Mouse (Mus musculus) limb, embryonic 12.5 days (tissue): ENCODE data around the gene Acbd4. TPM values are rescaled to one million over a fixed set of nuclear protein-coding genes. Genes with fewer than 3 reads are reported as not detected.

Experiments
- ATAC-seq: fragments of 200-750 bp; cut with Nextera tagmentation; 2 replicates; pipeline ENCODE4 v1.8.0; 2017; ENCODE audit warnings: low read depth, moderate TSS enrichment; ENCODE audit not compliant: insufficient number of reproducible peaks, insufficient read depth, low FRiP score, low TSS enrichment
- H3K27ac ChIP-seq: fragments of 300-500 bp; sonication (generic); 2 replicates; pipeline ENCODE4 v1.5.1; 2016; ENCODE audit warnings: mild to moderate bottlenecking, moderate library complexity
- H3K27me3 ChIP-seq: fragments of 300-500 bp; sonication (generic); 2 replicates; pipeline ENCODE4 v1.6.1; 2016; ENCODE audit warnings: mild to moderate bottlenecking, moderate library complexity
- H3K36me3 ChIP-seq: fragments of 300-500 bp; sonication (generic); 2 replicates; pipeline ENCODE4 v1.6.1; 2016; ENCODE audit warnings: mild to moderate bottlenecking, moderate library complexity
- H3K4me1 ChIP-seq: fragments of 300-500 bp; sonication (generic); replicated peaks from 2 replicates; pipeline ENCODE4 v1.6.1; 2016
- H3K4me2 ChIP-seq: fragments of 300-500 bp; sonication (generic); 2 replicates; pipeline ENCODE4 v1.6.1; 2016; ENCODE audit warnings: mild to moderate bottlenecking, moderate library complexity
- H3K4me3 ChIP-seq: fragments of 300-500 bp; sonication (generic); replicated peaks from 2 replicates; pipeline ENCODE4 v1.5.1; 2016; ENCODE audit warnings: mild to moderate bottlenecking
- H3K9ac ChIP-seq: fragments of 300-500 bp; sonication (generic); replicated peaks from 2 replicates; pipeline ENCODE4 v1.6.1; 2016; ENCODE audit warnings: mild to moderate bottlenecking, moderate library complexity
- H3K9me3 ChIP-seq: fragments of 300-500 bp; sonication (generic); 2 replicates; pipeline ENCODE4 v1.6.1; 2016; ENCODE audit warnings: mild to moderate bottlenecking, moderate library complexity
- WGBS: fragments of 180-500 bp; shearing (Covaris S2); methylation state at CpG from one replicate; pipeline ENCODE4 v1.1.7; 2016; 5-methylcytosine and 5-hydroxymethylcytosine counted together
- polyA plus RNA-seq: library from polyadenylated mRNA; unstranded; fragments of >200 nt; fragmentation: Nextera tagmentation; extraction: Ambion mirVana; gene quantifications from 2 replicates; pipeline ENCODE4 v1.2.1, GENCODE M21; 2016

Acbd4 gene
- polyA plus RNA-seq, 1 experiment from 2014 or later, result 8.1 TPM

GRCm38 (mm10) chr11:103069731-103070130, 31.8 kb upstream of the Acbd4 start:
- H3K4me3 ChIP-seq, result no peak overlapping the region
- H3K9me3 ChIP-seq, result no peaks in the 10 kb centered on the region
- no peak overlapping the region for H3K4me2 ChIP-seq
- H3K9ac ChIP-seq, result no peak overlapping the region
- no peaks in the 10 kb centered on the region for H3K27me3 ChIP-seq
- WGBS, result 100% methylated on average over 2 of the region's 2 CpGs
- H3K4me1 ChIP-seq, result peaks cover 7% of the 10 kb centered on the region
- no peak overlapping the region for H3K27ac ChIP-seq
- peaks cover 68% of the 10 kb centered on the region for H3K36me3 ChIP-seq
- no peak for ATAC-seq

- peaks cover 62% of the 10 kb centered on the region for H3K36me3 ChIP-seq
- H3K4me2 ChIP-seq, result no peak overlapping the region
- H3K9me3 ChIP-seq, result no peaks in the 10 kb centered on the region
- no peak overlapping the region for H3K9ac ChIP-seq
- no peak overlapping the region for H3K27ac ChIP-seq
- no peak overlapping the region for H3K4me3 ChIP-seq
- peaks cover 10% of the 10 kb centered on the region for H3K4me1 ChIP-seq
- ATAC-seq, result no peak
- H3K27me3 ChIP-seq, result no peaks in the 10 kb centered on the region
- WGBS, result 95% methylated on average over 10 of the region's 10 CpGs
Measured at GRCm38 (mm10) chr11:103070322-103070880, 31.1 kb upstream of the Acbd4 start.

GRCm38 (mm10) chr11:103073671-103074070, 27.8 kb upstream of the Acbd4 start:
- no peak overlapping the region for H3K9ac ChIP-seq
- H3K9me3 ChIP-seq, result no peaks in the 10 kb centered on the region
- no peak overlapping the region for H3K4me3 ChIP-seq
- H3K4me1 ChIP-seq, result peaks cover 10% of the 10 kb centered on the region
- WGBS, result 92% methylated on average over 7 of the region's 7 CpGs
- H3K4me2 ChIP-seq, result no peak overlapping the region
- H3K27me3 ChIP-seq, result peaks cover 12% of the 10 kb centered on the region; the same call in 1 of the 2 replicates
- peaks cover 30% of the 10 kb centered on the region for H3K36me3 ChIP-seq
- no peak overlapping the region for H3K27ac ChIP-seq
- ATAC-seq, result no peak

- Histone ChIP-seq H3K4me3 (no peak overlapping the region), H3K9ac (0 out of 2 replicates have a peak overlapping the region, but pooled peaks have one; percentile 5), H3K27me3 (peaks cover 17% of the 10 kb centered on the region; the same call in 1 of the 2 replicates), H3K4me1 (peaks cover 10% of the 10 kb centered on the region), H3K4me2 (no peak overlapping the region), H3K36me3 (peaks cover 25% of the 10 kb centered on the region), H3K9me3 (no peaks in the 10 kb centered on the region), H3K27ac (no peak overlapping the region)
- no peak for ATAC-seq
- 56% methylated on average over 10 of the region's 10 CpGs for WGBS
Measured at GRCm38 (mm10) chr11:103074121-103074650, 27.3 kb upstream of the Acbd4 start.

GRCm38 (mm10) chr11:103074796-103075323, 26.6 kb upstream of the Acbd4 start:
- Histone ChIP-seq H3K27me3 (peaks cover 23% of the 10 kb centered on the region), H3K9me3 (no peaks in the 10 kb centered on the region), H3K9ac (0 out of 2 replicates have a peak overlapping the region, but pooled peaks have one; percentile 5), H3K4me1 (peaks cover 10% of the 10 kb centered on the region), H3K36me3 (peaks cover 18% of the 10 kb centered on the region), H3K4me2 (no peak overlapping the region), H3K27ac (no peak overlapping the region), H3K4me3 (no peak overlapping the region)
- 20% methylated on average over 10 of the region's 10 CpGs for WGBS
- no peak for ATAC-seq

GRCm38 (mm10) chr11:103076010-103076409, 25.5 kb upstream of the Acbd4 start:
- no peak overlapping the region for H3K4me3 ChIP-seq
- H3K9me3 ChIP-seq, result no peaks in the 10 kb centered on the region
- no peak overlapping the region for H3K27ac ChIP-seq
- peaks cover 35% of the 10 kb centered on the region for H3K27me3 ChIP-seq
- H3K4me2 ChIP-seq, result no peak overlapping the region
- peaks cover 21% of the 10 kb centered on the region for H3K4me1 ChIP-seq
- H3K36me3 ChIP-seq, result peaks cover 6% of the 10 kb centered on the region
- no peak overlapping the region for H3K9ac ChIP-seq
- WGBS, result 90% methylated on average over 7 of the region's 7 CpGs
- ATAC-seq, result no peak

GRCm38 (mm10) chr11:103076581-103076980, 24.9 kb upstream of the Acbd4 start:
- H3K4me1 ChIP-seq, result peaks cover 21% of the 10 kb centered on the region

GRCm38 (mm10) chr11:103078131-103078530, 23.4 kb upstream of the Acbd4 start:
- peaks cover 55% of the 10 kb centered on the region for H3K27me3 ChIP-seq

More at GRCm38 (mm10) chr11:103076581-103076980, 24.9 kb upstream of the Acbd4 start:
- ATAC-seq, result no peak
- Histone ChIP-seq H3K9ac (no peak overlapping the region), H3K27ac (no peak overlapping the region), H3K4me3 (no peak overlapping the region), H3K9me3 (no peaks in the 10 kb centered on the region), H3K4me2 (no peak overlapping the region), H3K27me3 (peaks cover 41% of the 10 kb centered on the region), H3K36me3 (peaks cover under 1% of the 10 kb centered on the region; the same call in 1 of the 2 replicates)
- 76% methylated on average over 8 of the region's 8 CpGs for WGBS

GRCm38 (mm10) chr11:103080323-103081091, 21.0 kb upstream of the Acbd4 start:
- H3K9ac ChIP-seq, result peak overlapping the region; percentile 18; the same call in 1 of the 2 replicates
- H3K36me3 ChIP-seq, result no peaks in the 10 kb centered on the region
- H3K4me3 ChIP-seq, result peak overlapping the region; percentile 35
- WGBS, result 2% methylated on average over 43 of the region's 43 CpGs
- H3K4me2 ChIP-seq, result peak overlapping the region; percentile 54
- H3K27me3 ChIP-seq, result peaks cover 55% of the 10 kb centered on the region
- H3K27ac ChIP-seq, result no peak overlapping the region
- ATAC-seq, result 0 out of 2 replicates have a peak, but pooled peaks have one; percentile 34
- peaks cover 11% of the 10 kb centered on the region for H3K4me1 ChIP-seq
- no peaks in the 10 kb centered on the region for H3K9me3 ChIP-seq

More at GRCm38 (mm10) chr11:103078131-103078530, 23.4 kb upstream of the Acbd4 start:
- no peak for ATAC-seq
- Histone ChIP-seq H3K4me2 (no peak overlapping the region), H3K27ac (no peak overlapping the region), H3K4me3 (no peak overlapping the region), H3K36me3 (no peaks in the 10 kb centered on the region), H3K4me1 (peaks cover 21% of the 10 kb centered on the region), H3K9me3 (no peaks in the 10 kb centered on the region), H3K9ac (no peak overlapping the region)
- 82% methylated on average over 11 of the region's 11 CpGs for WGBS

GRCm38 (mm10) chr11:103081631-103082030, 19.9 kb upstream of the Acbd4 start:
- H3K9ac ChIP-seq, result no peak overlapping the region
- WGBS, result 52% methylated on average over 6 of the region's 6 CpGs
- no peak overlapping the region for H3K4me2 ChIP-seq
- no peak for ATAC-seq
- H3K9me3 ChIP-seq, result no peaks in the 10 kb centered on the region
- peaks cover 55% of the 10 kb centered on the region for H3K27me3 ChIP-seq
- H3K4me1 ChIP-seq, result peaks cover 11% of the 10 kb centered on the region
- H3K27ac ChIP-seq, result no peak overlapping the region
- no peak overlapping the region for H3K4me3 ChIP-seq
- no peaks in the 10 kb centered on the region for H3K36me3 ChIP-seq

GRCm38 (mm10) chr11:103093306-103093705, 8.2 kb upstream of the Acbd4 start:
- Histone ChIP-seq H3K27ac (no peak overlapping the region), H3K9me3 (no peaks in the 10 kb centered on the region), H3K4me2 (no peak overlapping the region), H3K9ac (no peak overlapping the region), H3K4me3 (no peak overlapping the region), H3K4me1 (peaks cover 31% of the 10 kb centered on the region), H3K36me3 (no peaks in the 10 kb centered on the region), H3K27me3 (peaks cover 13% of the 10 kb centered on the region)
- no peak for ATAC-seq
- WGBS, result 88% methylated on average over 7 of the region's 7 CpGs
